Mouse (Mus musculus): Measurements from ENCODE around the gene Imp4.
"Not testable (repeated sequence)": the region's sequence is repeated elsewhere in the genome, so short reads cannot be mapped to it uniquely, and the experiment has no call there.

Gene Imp4

GRCm38 (mm10) chr1:34439215-34439960 lies at the start of gene Imp4, which contains the start of gene Ccdc115:
TSS of gene Imp4 (plus strand) at chr1:34439851.
TSS of gene Ccdc115 (minus strand) at chr1:34439672.
- DNase-seq = peak; percentile 94

DNA sequence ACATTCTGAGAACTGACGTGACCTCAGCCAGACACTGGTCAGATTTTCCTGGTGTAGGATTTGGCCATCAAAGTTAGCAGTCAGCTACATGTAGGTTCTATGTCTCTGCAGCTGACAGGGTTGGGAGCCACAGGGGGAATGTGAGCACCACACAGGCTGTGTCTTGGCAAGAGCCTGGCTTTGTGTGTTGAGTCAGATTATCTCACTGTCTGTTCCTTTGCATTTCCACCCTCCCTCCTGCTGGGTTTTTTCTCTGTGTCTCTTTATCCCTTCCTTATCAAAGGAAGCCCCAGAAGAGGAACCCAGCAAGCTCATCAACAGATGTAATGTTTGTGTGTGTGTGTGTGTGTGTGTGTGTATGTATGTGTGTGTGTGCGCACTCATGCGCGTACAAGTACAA lies 43.3 kb upstream of the Imp4 start:
- DNase-seq = no peak

- DNase-seq = no peak
These were observed 40.3 kb upstream of the Imp4 start for GRCm38 (mm10) chr1:34399182-34399953.

DNA sequence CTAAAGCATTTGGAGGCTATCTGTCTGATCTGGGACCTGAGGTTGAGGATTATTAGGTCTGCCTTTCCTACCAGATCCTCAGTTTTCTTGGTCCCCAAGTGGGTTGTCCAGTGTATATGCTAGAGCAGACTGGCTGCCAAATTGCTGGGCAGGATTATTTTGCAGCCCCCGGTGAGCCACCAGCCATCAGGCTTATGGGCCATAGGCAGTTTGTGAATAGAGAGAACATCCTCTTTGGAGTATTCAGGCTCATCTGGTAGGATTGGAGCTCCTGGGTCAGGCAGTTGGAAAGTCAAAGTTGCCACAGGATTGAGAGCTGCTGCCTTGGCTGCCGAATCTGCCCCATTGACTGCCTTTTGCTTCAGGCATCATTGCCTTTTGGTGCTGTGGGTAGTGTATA lies 11.2 kb upstream of the Imp4 start:
- DNase-seq = no peak

- DNase-seq = no peak
These were observed 10.4 kb upstream of the Imp4 start for GRCm38 (mm10) chr1:34429281-34429680.

DNA sequence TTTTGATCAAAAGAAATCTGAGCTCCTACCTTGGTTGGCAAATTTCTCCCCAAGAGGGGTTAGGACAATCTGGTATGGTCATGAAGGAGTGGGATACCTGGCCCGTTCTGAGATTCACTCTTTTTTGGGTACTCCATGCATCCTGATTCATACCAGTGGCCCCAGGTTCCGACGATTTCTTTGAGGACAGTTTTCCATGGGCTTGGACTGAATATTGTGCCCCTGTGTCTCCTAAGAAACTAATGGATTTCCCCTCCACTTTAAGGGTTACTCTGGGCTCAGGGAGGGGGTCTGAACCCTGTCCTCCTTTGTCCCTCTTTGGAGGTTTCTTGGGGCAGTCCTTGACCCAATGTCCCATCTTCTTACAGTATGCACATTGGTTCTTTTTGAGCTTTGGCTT lies 8.7 kb upstream of the Imp4 start:
- no peak for DNase-seq

- DNase-seq = no peak
These were observed 8.2 kb upstream of the Imp4 start for GRCm38 (mm10) chr1:34431431-34431830.

GRCm38 (mm10) chr1:34432411-34432775 lies 7.3 kb upstream of the Imp4 start:
- DNase-seq = peak; percentile 17

GRCm38 (mm10) chr1:34432776-34433481 lies 6.7 kb upstream of the Imp4 start:
- DNase-seq = peak; percentile 56

DNA sequence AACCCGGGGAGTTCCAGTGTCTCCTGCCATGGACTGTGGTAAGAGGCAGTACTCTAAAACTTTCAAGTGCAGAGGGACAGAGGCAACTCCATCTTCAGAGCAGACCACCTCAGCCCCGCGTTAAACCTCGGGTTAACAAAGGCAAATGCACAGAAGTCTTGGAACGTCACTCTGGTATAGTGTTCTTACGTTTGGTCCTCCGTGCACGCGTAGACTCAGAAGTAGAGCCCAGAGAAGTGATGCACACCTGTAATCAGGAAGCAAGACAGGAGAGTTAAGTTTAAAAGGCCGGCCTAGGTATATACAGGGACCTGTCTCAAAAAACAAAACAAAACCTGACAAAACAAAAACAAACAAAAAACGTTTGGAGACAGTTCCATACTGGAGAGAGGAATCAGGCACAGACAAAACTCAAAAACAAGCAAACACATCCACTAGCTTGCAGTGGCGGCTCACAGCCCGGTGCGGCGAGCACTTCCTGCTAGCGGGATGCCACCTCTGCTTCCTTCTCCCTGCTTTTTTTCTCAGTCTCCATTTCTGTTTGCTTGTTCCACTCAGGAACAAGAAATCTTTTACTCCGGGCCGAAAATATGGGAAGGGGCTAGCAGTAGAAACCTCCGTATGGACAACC lies 5.6 kb upstream of the Imp4 start:
- DNase-seq = peak; percentile 51

GRCm38 (mm10) chr1:34434660-34435160 lies 4.9 kb upstream of the Imp4 start:
- peak; percentile 90 for DNase-seq

- no peak for DNase-seq
These were observed 4.1 kb upstream of the Imp4 start for GRCm38 (mm10) chr1:34435371-34436120.

- DNase-seq = no peak
These were observed 3.3 kb upstream of the Imp4 start for GRCm38 (mm10) chr1:34436374-34436773.

DNA sequence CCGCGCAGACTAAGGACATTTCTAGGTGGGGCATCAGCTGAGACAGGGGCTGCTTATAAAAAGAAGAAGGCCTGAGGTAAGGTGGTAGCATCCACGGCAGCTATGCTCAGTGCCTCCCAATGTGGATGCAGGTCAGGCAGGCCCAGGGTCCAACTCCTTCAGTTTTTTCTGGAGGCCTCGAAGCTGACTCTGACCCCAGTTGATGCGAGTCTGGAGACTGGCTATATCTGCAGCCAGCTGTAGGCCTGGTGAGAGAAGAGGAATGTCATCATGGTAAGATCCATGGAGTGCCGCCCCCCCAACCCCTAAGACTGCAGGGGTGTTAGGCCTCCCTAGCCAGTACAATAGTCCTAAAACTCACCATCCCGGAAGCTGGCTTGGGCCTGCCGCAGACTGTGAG lies 2.3 kb upstream of the Imp4 start:
- DNase-seq = not testable (repeated sequence)

- peak; percentile 26 for DNase-seq
These were observed 1.1 kb upstream of the Imp4 start for GRCm38 (mm10) chr1:34438381-34439051.

DNA sequence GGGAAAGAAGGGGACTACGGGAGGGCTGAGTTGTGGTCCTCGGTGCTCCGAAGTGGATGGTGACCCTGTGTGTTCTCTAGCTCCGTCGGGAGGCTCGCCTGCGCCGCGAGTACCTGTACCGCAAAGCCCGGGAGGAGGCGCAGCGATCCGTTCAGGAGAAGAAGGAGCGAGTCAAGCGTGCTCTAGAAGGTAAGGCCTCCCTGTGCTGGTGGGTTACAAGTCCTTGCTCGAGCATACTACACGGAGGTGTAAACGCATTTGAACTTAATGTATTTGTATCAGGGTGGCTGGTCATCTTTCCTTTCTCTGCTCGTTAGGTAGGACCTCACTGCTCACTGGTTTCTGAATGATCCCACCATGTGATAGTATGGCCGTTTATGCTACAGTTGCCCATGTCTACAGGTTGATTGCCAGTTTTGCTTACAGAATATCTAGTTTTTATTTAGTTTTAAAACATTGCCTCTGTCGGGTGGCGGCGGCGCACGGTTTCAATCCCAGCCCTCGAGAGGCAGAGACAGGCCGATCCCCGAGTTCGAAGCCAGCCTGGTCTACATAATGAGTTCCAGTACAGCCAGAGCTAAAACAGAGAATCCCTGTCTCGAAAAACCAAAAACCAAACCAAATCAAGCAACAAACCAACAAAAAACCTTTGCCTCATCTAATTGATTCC lies 445 bp downstream of the Imp4 start:
- DNase-seq = peak; percentile 40

- no peak for DNase-seq
These were observed 3.5 kb downstream of the Imp4 start for GRCm38 (mm10) chr1:34443124-34443523.

DNA sequence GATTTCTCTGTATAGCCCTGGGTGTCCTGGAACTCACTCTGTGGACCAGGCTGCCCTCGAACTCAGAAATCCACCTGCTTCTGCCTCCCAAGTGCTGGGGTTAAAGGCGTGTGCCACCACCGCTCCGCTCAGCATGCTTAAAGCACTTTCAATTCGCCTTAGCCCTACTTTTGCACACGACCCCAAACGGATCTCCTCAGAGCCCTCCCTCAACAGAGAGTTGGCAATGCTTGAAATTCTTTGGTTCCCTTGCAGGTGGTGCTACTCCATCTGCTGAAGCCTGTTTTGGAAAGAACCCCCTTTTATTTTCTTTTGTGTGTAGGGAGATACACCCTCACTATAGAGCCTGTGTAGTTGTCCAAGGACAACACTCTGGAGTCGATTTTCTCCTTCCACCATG lies 18.8 kb downstream of the Imp4 start:
- DNase-seq = peak; percentile 43

GRCm38 (mm10) chr1:34459284-34460060 lies 19.8 kb downstream of the Imp4 start, which contains the start of gene Ptpn18:
TSS of gene Ptpn18 (plus strand) at chr1:34459762.
- DNase-seq = peak; percentile 90

DNA sequence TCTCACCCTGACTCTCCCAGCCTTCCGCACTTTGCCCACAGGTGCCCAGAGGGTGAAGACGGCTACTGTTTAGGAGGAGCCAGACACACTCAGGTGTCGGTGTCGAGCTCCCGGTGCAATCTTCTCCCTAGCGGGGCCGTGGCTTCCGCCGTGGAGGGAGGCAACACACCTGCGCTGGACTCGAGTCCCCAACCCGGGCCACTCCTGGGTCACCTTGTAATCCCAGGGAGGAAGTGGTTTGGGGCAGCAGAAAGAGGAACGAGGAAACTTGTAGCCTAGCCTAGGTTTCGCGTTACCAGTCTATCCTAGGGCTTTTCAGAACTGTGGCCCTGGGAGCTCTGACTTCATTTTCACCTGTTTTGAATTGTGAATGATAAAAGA lies 20.4 kb downstream of the Imp4 start:
- DNase-seq = peak; percentile 50
